Mouse (Mus musculus): ENCODE data around the gene Arsg.

GRCm38 (mm10) chr11:109557419-109557818 is 84.2 kb downstream of the Arsg start:
- no peak for TF ChIP-seq CTCF (IDR thresholded peaks at IDR 0.05; ENCODE audit: borderline replicate concordance, control insufficient read depth, extremely low read depth, insufficient read depth, low read length, poor library complexity)
- no peak for TF ChIP-seq POLR2A (IDR thresholded peaks at IDR 0.05; ENCODE audit: control insufficient read depth, extremely low read depth, insufficient read depth, low read length, poor library complexity)
